Mouse (Mus musculus) neural tube, embryonic 15.5 days (tissue): ENCODE data around the gene Slc25a21. TPM values are rescaled to one million over a fixed set of nuclear protein-coding genes. Genes with fewer than 3 reads are reported as not detected.

ENCODE experiments used
- ATAC-seq: fragments of 200-750 bp; cut with Nextera tagmentation; 2 replicates; pipeline ENCODE4 v1.8.0; 2017; ENCODE audit warnings: mild to moderate bottlenecking, moderate TSS enrichment, moderate library complexity; ENCODE audit not compliant: low FRiP score
- H3K27ac ChIP-seq: fragments of 300-500 bp; sonication (generic); replicated peaks from 2 replicates; pipeline ENCODE4 v1.5.1; 2015; ENCODE audit warnings: mild to moderate bottlenecking, inconsistent platforms
- H3K27me3 ChIP-seq: fragments of 300-500 bp; sonication (generic); replicated peaks from 2 replicates; pipeline ENCODE4 v1.6.1; 2015; ENCODE audit warnings: inconsistent platforms
- H3K36me3 ChIP-seq: fragments of 300-500 bp; sonication (generic); 2 replicates; pipeline ENCODE4 v1.6.1; 2015; ENCODE audit warnings: inconsistent platforms
- H3K4me1 ChIP-seq: fragments of 300-500 bp; sonication (generic); 2 replicates; pipeline ENCODE4 v1.6.1; 2015; ENCODE audit warnings: inconsistent platforms
- H3K4me2 ChIP-seq: fragments of 300-500 bp; sonication (generic); 2 replicates; pipeline ENCODE4 v1.6.1; 2015; ENCODE audit warnings: inconsistent platforms, mild to moderate bottlenecking, moderate library complexity
- H3K4me3 ChIP-seq: fragments of 300-500 bp; sonication (generic); replicated peaks from 2 replicates; pipeline ENCODE4 v1.5.1; 2015; ENCODE audit warnings: mild to moderate bottlenecking, inconsistent platforms
- H3K9ac ChIP-seq: fragments of 300-500 bp; sonication (generic); replicated peaks from 2 replicates; pipeline ENCODE4 v1.6.1; 2015; ENCODE audit warnings: mild to moderate bottlenecking, inconsistent platforms
- H3K9me3 ChIP-seq: fragments of 300-500 bp; sonication (generic); replicated peaks from 2 replicates; pipeline ENCODE4 v1.6.1; 2016; ENCODE audit warnings: inconsistent platforms
- WGBS: fragments of 180-500 bp; shearing (Covaris S2); methylation state at CpG from one replicate; pipeline ENCODE4 v1.1.7; 2015; ENCODE audit warnings: mixed read lengths; 5-methylcytosine and 5-hydroxymethylcytosine counted together
- polyA plus RNA-seq: library from polyadenylated mRNA; unstranded; fragments of >200 nt; fragmentation: Nextera tagmentation; extraction: Ambion mirVana; gene quantifications from 2 replicates; pipeline ENCODE4 v1.2.1, GENCODE M21; 2015

The Slc25a21 gene
- polyA plus RNA-seq, 1 experiment from 2014 or later = 0.14 TPM

DNA sequence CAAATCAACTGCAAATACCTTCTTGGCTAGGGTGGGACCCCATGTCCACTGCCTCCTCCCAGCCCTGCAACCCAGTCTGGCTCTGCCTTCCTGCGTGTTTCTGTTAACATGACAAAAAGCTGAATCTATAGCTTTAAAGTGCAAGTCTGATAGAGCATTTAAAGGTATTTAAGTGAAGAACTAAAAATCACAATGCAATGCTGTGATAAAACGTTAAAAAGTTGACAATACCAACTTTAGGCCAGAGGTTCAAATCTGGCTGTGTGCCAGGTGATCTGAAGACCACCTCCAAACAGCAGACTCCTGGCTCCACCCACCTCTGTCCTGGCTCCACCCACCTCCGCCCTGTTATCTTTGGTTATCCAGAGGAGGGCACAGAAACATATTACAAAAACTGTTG, 98.2 kb downstream of the Slc25a21 start:
- Histone ChIP-seq H3K36me3 (no peaks in the 10 kb centered on the region), H3K27ac (no peak overlapping the region), H3K4me1 (no peaks in the 10 kb centered on the region), H3K4me3 (no peak overlapping the region), H3K4me2 (no peak overlapping the region), H3K9me3 (no peaks in the 10 kb centered on the region), H3K27me3 (no peaks in the 10 kb centered on the region), H3K9ac (no peak overlapping the region)
- no peak for ATAC-seq
- 73% methylated on average over 3 of the region's 3 CpGs for WGBS

DNA sequence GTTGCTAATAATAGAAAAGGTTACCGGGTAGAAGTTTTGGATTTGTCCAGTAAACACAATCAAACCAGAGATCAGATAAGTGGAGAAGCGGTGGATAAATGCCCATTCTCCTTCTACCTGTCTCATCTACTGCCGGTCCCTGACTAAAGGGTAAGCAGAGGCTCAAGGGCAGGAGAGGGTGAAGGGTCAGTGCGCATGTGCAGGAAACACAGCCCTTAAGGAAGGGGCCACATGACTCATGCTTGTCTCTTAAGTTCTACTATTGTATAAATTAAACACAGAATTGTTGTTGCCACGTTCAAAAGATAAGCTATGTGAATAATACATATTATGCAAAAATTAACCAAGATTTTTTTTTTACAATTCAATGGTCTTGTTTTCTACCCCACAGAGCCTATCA, 98.9 kb downstream of the Slc25a21 start:
- Histone ChIP-seq H3K4me1 (no peaks in the 10 kb centered on the region), H3K36me3 (no peaks in the 10 kb centered on the region), H3K9me3 (no peaks in the 10 kb centered on the region), H3K9ac (no peak overlapping the region), H3K4me2 (no peak overlapping the region), H3K27me3 (no peaks in the 10 kb centered on the region), H3K27ac (no peak overlapping the region), H3K4me3 (no peak overlapping the region)
- no peak for ATAC-seq
- 92% methylated on average over 5 of the region's 5 CpGs for WGBS

DNA sequence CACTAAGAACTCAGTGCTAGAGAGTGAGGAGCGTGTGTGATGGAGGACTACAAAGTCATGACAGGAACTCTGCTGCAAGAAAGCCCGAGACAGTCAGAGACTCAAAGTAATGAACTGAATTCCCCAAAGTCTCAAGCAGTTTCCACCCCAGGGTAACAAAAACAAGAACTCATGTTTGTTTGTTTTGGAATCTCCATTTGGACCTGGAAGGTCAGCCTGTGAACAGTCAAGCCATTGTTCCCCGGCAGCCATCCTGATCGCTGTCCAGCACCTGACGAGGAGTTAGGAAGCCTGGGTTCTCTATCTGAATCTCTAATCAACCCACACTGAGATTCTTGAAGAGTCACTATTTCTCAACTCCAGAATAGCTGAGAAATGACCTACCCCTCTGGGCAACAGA, 104.2 kb downstream of the Slc25a21 start:
- ATAC-seq = no peak
- Histone ChIP-seq H3K4me1 (no peaks in the 10 kb centered on the region), H3K27me3 (no peaks in the 10 kb centered on the region), H3K9me3 (no peaks in the 10 kb centered on the region), H3K36me3 (no peaks in the 10 kb centered on the region), H3K27ac (no peak overlapping the region), H3K4me2 (no peak overlapping the region), H3K9ac (no peak overlapping the region), H3K4me3 (no peak overlapping the region)
- whole genome bisulfite sequencing = 63% methylated on average over 5 of the region's 5 CpGs

DNA sequence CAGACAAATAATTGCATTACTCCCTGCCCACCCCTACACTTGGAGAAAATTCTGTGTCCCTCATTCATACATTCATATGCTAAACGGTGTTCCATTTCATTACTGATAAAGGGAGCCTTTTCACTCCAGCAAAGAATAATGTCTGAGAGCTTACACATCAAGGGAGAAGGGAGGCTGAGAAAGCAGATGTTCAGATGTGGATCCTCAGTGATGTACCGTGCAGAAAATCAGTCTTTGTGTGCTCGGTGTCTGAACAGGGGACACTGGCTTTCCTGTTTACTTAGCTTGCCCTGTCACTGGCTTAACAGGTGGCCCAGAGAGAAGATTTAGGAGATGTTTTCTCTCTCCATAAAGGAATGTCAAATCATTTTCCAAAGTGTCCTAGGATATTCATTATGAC, 112.8 kb downstream of the Slc25a21 start:
- H3K4me3 ChIP-seq = no peak overlapping the region
- 4% methylated on average over 3 of the region's 3 CpGs for WGBS
- no peaks in the 10 kb centered on the region for H3K27me3 ChIP-seq
- H3K9me3 ChIP-seq = no peaks in the 10 kb centered on the region
- H3K9ac ChIP-seq = no peak overlapping the region
- no peak for ATAC-seq
- H3K4me2 ChIP-seq = no peak overlapping the region
- H3K27ac ChIP-seq = no peak overlapping the region
- H3K36me3 ChIP-seq = no peaks in the 10 kb centered on the region
- H3K4me1 ChIP-seq = no peaks in the 10 kb centered on the region

DNA sequence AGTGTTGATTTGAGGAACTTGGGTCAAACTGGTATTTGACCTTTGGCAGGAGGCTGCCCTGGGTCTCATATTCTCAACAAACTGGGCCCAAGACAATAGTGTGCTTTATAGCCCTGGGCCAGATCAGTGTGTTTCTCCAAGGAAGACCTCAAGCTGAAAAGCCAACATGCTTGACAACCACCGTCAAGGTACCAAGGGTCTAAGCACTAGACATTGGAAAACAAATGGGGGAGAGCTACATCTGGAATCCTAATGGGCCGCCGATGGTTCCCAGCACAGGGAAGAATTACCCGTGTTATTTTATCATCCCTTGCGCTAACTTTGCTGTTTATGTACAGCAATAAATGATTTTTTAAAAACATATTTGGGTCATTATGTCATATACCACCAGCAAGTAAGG, 113.7 kb downstream of the Slc25a21 start:
- Histone ChIP-seq H3K27ac (no peak overlapping the region), H3K4me2 (no peak overlapping the region), H3K4me3 (no peak overlapping the region), H3K36me3 (no peaks in the 10 kb centered on the region), H3K27me3 (no peaks in the 10 kb centered on the region), H3K4me1 (no peaks in the 10 kb centered on the region), H3K9ac (no peak overlapping the region), H3K9me3 (no peaks in the 10 kb centered on the region)
- 73% methylated on average over 5 of the region's 5 CpGs for whole genome bisulfite sequencing
- ATAC-seq = no peak

DNA sequence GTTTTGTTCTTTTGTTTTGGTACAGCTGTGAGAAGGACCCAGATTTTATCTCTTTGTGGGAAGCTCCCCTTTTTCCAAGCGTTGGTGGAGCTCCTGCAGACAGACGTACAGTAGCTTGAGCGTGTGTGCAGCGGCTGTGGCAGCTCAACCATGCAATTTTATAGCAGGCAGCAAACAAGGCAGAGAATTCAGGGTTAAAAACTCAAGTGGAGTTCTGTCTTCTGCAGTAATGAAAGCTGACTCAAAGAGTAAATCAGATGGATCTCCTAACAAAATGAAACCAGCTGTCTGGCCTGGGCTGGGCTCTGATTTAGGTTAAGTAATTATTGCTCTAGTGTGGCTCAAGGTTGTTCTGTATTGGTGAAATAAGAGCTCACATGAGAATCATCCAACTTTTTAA, 120.7 kb downstream of the Slc25a21 start:
- Histone ChIP-seq H3K4me3 (no peak overlapping the region), H3K27me3 (no peaks in the 10 kb centered on the region), H3K9me3 (no peaks in the 10 kb centered on the region), H3K27ac (no peak overlapping the region), H3K9ac (no peak overlapping the region), H3K36me3 (no peaks in the 10 kb centered on the region), H3K4me1 (no peaks in the 10 kb centered on the region), H3K4me2 (no peak overlapping the region)
- WGBS = 29% methylated on average over 4 of the region's 4 CpGs
- no peak for ATAC-seq

DNA sequence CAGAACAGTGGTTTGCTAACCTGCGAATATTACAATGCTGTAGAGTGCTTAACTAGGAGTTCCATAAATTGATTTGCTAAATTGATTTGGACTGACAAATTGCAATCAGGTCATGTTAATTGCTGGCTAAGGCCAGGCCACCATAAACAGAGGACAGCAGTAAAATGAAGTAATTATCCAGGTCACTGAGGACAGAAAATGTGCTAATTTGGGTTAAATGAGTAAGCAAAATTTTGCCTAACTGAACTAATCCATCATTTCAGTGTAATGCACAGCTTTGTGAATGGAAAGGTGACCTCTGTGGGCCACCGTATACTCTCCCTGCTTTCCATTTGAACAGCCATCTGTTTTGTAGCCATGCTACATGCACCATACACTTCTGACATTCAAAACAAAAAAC, 124.7 kb downstream of the Slc25a21 start:
- H3K27ac ChIP-seq = no peak overlapping the region
- 63% methylated on average over 2 of the region's 2 CpGs for WGBS
- no peak overlapping the region for H3K9ac ChIP-seq
- ATAC-seq = no peak
- no peak overlapping the region for H3K4me2 ChIP-seq
- no peaks in the 10 kb centered on the region for H3K36me3 ChIP-seq
- H3K4me1 ChIP-seq = 0 out of 2 replicates have a peak, but pooled peaks cover 6% of the 10 kb centered on the region
- no peak overlapping the region for H3K4me3 ChIP-seq
- H3K27me3 ChIP-seq = no peaks in the 10 kb centered on the region
- no peaks in the 10 kb centered on the region for H3K9me3 ChIP-seq

DNA sequence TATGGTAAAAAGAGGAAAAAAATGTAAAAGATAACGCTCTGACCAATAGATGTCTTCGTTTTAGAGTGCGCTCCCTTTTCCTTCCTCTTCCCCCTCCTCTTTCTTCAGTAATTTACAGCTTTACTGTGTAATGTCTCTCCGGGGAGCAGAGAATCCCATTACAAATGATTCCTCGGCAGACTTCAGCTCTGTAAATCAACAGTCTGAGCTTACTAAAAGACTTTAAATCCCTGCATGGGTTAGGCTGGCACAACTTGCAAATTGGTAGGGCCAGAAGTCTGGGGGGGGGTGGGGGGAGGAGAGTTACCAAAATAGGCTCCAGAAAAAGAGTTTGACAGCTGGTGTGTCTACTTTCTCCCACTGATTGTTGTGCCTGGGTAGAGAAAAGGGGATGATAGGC, 128.7 kb downstream of the Slc25a21 start:
- H3K27ac ChIP-seq = no peak overlapping the region
- H3K4me1 ChIP-seq = 0 out of 2 replicates have a peak, but pooled peaks cover 6% of the 10 kb centered on the region
- no peak overlapping the region for H3K9ac ChIP-seq
- no peaks in the 10 kb centered on the region for H3K36me3 ChIP-seq
- peak; percentile 63 for ATAC-seq
- no peaks in the 10 kb centered on the region for H3K9me3 ChIP-seq
- H3K4me2 ChIP-seq = no peak overlapping the region
- 7% methylated on average over 5 of the region's 5 CpGs for WGBS
- no peak overlapping the region for H3K4me3 ChIP-seq
- H3K27me3 ChIP-seq = no peaks in the 10 kb centered on the region

DNA sequence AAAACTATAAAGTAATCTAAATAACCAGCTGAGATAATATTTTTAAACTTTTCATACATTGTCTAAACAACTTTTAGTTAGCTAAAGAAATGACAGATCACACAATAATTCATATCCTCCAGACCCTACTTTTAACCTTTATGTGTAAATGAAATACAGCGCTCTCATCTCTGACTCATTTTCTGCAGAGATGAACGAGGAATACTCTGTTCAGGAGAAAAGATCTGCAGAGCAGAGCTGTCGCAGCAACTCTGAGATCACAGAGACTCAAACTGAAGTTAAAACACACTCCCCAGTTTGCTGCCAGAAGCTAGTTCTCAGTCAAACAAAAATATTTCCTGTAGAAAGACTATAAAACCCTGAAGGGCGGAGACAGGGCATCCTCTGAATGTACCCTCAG, 177.5 kb downstream of the Slc25a21 start:
- no peak overlapping the region for H3K27ac ChIP-seq
- 90% methylated on average over 4 of the region's 4 CpGs for WGBS
- H3K9me3 ChIP-seq = no peaks in the 10 kb centered on the region
- H3K27me3 ChIP-seq = no peaks in the 10 kb centered on the region
- no peak overlapping the region for H3K4me3 ChIP-seq
- H3K36me3 ChIP-seq = no peaks in the 10 kb centered on the region
- H3K9ac ChIP-seq = no peak overlapping the region
- H3K4me2 ChIP-seq = no peak overlapping the region
- no peak for ATAC-seq
- H3K4me1 ChIP-seq = no peaks in the 10 kb centered on the region

DNA sequence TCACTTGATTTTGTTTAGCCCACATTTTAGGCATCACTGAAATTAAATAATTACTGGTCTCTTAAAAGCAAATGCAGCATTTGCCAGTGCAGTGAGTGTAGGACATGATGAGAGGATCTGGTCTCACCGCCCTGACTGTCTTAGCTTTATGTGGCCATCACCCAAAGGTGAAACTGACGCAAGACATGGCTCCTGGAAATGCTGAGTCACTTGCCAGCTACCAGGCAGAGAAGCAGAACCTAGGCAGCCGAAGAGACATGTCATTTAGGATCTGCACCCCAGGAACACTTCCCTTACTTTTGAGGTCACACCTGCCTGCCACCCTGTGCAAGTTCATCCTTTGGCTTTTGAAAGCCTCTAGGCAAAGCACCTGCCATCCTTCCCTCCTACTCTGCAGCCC, 180.4 kb downstream of the Slc25a21 start:
- no peak for ATAC-seq
- Histone ChIP-seq H3K36me3 (no peaks in the 10 kb centered on the region), H3K9ac (no peak overlapping the region), H3K9me3 (no peaks in the 10 kb centered on the region), H3K4me2 (no peak overlapping the region), H3K4me1 (no peaks in the 10 kb centered on the region), H3K27me3 (no peaks in the 10 kb centered on the region), H3K27ac (no peak overlapping the region), H3K4me3 (no peak overlapping the region)
- 95% methylated on average over 3 of the region's 3 CpGs for WGBS

DNA sequence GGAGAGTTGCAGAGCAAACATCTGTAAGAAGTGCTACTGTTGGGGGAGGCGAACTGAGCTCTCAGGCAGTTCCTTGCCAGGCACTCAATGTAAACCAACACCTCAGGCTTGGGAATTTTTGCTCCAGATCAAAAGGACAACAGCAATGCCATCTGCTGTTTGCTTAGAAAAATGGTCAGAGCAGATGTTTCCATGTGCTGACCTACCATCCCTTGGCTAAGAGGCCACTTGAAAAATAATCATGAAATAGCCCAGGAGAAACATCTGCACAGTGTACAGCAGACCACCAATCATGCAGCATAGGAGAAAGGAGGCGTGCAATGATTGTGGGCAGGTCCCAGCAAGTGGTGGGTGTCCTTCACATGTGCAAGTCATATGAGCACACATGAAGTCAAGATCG, 180.9 kb downstream of the Slc25a21 start:
- H3K4me1 ChIP-seq = no peaks in the 10 kb centered on the region
- H3K9ac ChIP-seq = no peak overlapping the region
- no peak overlapping the region for H3K27ac ChIP-seq
- H3K4me3 ChIP-seq = no peak overlapping the region
- WGBS = 83% methylated on average over 3 of the region's 3 CpGs
- no peak overlapping the region for H3K4me2 ChIP-seq
- no peaks in the 10 kb centered on the region for H3K36me3 ChIP-seq
- no peaks in the 10 kb centered on the region for H3K27me3 ChIP-seq
- no peak for ATAC-seq
- H3K9me3 ChIP-seq = no peaks in the 10 kb centered on the region

DNA sequence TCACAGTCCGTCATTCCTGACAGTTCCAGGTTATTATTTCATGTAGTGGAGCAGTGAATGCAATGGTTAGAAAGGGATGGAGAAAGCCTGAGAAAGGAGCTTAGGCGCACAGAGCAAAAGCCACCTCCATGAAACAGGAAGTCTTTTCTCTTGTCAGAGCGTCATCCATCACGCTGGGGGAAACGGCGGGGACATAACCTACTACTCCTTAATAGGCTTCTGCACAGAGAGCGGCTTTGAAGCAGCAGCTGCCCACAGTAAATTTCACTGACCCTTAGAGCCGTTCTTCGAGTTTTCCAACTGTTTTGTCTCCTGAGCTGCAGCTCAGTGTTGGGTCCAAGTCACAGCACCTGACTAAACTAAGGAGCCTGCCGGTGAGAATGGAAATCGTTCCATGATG, 188.3 kb downstream of the Slc25a21 start:
- Histone ChIP-seq H3K27me3 (no peaks in the 10 kb centered on the region), H3K9ac (no peak overlapping the region), H3K4me3 (no peak overlapping the region), H3K9me3 (no peaks in the 10 kb centered on the region), H3K27ac (no peak overlapping the region), H3K4me1 (0 out of 2 replicates have a peak, but pooled peaks cover 5% of the 10 kb centered on the region), H3K36me3 (no peaks in the 10 kb centered on the region), H3K4me2 (peak overlapping the region; percentile 37)
- ATAC-seq = no peak
- WGBS = 14% methylated on average over 11 of the region's 11 CpGs

DNA sequence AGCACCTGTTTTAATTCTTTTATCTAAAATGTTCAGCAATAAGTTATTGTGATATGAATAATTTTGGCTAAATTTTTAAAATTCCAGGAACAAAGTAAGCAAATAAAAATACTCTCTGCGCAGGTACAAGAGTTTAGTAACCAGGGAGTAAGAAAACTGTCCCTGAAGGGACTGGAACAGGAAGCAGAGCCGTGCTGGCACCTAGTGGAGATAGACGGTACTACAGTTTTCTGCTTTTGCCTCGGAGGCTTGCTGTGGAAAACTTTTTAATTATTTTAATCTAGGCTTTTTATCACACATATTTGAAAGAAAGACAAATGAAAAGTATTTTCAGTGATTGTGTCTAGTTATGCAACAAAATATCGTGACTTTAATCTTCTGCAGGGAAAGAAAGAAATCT, 211.2 kb downstream of the Slc25a21 start:
- 9% methylated on average over 5 of the region's 5 CpGs for WGBS
- Histone ChIP-seq H3K27me3 (peaks cover 16% of the 10 kb centered on the region), H3K9ac (no peak overlapping the region), H3K27ac (no peak overlapping the region), H3K9me3 (no peaks in the 10 kb centered on the region), H3K36me3 (no peaks in the 10 kb centered on the region), H3K4me1 (no peaks in the 10 kb centered on the region), H3K4me2 (no peak overlapping the region), H3K4me3 (no peak overlapping the region)
- ATAC-seq = no peak
